Mouse (Mus musculus): ENCODE measurements around the gene Wdr95. TPM values are rescaled to one million over a fixed set of nuclear protein-coding genes. Genes with fewer than 3 reads are reported as not detected.
A peak's percentile ranks its signal among the peaks of the same experiment; 100 is the strongest.

Wdr95 gene
- total RNA-seq, 1 experiment from 2014 or later, result not detected

DNA sequence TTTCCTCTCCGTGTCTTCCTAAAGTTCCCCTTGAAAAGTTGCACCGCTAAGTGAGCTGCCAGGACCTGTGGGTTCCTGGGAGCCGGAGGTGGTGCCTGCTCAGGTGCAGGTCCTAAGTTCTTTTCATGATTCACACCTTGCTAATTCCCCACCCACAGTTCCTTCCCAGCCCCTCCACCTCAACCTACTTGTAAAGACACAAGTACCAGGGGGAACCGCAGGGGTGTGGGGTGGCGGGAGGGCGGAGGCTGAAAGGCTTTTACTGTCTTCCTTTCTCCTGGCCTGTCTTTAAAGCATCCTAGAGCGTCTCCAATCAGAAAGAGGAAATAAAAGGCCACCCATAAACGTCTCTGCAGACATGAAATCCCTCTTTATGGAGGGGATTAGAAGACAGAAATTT is 55.0 kb downstream of the Wdr95 start:
- no peak for DNase-seq

DNA sequence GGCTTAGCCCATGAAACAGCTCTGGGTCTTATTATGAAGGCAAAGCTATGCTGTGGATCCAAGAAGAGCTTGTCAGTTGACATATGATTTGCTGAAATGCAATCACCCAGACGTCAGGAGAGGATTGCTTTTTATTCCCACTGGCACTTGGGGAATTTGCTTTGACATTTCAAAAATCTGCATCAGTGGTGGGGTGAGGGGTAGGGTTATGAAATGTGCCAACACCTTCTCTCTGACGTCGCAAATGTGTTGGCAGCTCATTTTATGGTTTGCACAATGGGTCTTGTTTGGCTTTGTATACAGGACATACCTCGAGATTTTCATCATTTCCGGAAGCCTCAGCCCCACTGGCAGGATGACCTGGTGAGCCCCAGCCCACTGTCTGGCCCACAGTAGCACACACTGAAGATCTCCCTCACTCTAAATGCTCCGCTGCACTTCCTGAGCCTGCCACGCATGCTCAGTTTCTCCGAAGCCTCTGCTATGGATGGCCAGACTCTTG is 55.7 kb downstream of the Wdr95 start:
- no peak for DNase-seq

DNA sequence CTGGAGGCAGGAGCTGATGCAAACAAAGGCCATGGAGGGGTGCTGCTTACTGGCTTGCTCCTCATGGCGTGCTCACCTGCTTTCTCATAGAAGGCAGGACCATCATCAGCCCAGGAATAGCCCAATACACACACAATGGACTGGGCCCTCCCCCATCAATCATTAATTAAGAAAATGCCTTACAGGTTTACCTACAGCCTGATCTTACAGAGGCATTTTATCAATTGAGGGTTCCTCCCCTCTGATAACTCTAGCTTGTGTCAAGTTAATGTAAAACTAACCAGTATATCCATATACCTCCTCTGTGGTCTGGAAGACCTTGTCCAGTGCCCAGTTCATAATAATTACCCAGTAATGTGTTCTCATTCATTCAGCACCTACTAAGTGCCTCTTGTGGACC is 56.8 kb downstream of the Wdr95 start:
- no peak for DNase-seq

DNA sequence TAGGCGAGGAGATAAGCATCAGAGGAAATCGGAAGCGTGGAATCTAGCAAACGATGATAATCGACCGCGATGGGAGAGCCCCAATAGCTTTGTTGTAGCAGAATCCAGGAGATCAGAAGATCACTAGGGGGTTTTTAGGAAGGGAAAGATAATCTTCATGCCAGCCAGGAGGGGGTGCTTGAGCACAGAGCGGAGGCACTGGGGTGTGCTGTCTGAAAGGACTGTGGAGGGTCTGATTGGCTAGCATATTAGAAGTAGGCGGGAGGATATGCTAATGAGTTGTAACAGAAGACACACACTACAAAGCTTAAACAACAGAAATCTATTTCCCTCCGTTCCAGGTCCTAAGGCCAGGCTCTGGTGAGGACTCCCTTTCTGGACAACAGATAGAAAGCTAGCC is 57.4 kb downstream of the Wdr95 start:
- peak; percentile 72 for DNase-seq

DNA sequence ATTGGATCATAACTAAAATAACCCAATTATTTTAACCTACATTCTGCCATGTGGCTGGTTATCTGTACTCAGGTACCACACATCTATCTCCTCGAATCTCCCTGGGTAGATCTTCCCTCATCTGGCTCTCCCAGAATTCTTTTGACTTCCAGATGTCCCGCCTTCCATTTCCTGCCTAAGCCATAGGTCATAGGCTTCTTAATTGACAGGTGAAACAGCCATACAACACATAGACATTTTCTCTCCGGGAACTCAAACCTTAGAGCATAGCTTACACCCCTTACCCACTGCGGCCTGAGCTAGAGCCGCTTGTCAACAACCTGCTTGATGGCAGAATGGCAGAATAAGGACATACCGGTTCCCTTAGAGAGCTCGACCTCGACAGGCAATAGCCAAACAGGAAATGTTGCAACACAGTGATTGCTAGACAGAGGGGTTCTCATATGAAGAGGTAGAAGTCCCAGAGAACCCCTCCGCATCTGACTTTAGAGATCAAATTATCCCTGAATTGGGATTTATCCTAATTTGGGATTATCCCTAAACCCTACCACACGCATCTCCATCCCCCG is 58.9 kb downstream of the Wdr95 start:
- DNase-seq, result no peak

DNA sequence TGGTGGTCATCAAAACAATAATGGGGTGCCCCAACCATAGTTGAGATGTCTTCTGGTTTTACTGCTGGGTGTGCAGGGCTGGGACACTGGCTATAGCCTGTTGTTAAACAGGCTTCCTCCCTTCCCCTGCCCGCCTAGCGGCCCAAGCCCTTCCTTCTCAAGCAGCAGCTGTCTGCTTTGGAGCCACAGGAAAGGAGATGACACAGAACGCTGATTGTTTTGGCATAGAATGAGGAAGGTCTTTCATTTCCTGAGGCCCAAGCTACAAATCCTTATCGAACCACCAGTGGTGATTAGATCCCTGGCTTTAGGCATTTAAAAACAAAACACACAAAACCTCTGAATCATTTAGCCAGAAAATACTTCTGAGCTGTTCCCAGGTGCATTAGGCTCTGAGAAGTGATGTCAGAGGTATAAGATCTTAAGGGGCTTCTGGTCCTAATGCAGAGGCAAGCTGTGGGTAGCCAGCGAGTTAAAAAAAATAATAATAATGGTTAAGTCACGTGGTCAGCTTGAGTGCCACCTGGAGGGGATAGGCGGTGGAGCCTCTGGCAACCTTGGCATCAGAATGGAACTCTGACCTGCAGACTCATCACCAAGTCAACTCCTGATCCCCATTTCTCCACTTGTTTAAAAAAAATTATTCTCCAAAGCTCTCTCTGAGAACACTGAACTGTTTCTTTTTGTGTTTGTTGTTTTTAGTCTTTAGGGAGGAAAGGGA is 60.5 kb downstream of the Wdr95 start:
- DNase-seq, result no peak

DNA sequence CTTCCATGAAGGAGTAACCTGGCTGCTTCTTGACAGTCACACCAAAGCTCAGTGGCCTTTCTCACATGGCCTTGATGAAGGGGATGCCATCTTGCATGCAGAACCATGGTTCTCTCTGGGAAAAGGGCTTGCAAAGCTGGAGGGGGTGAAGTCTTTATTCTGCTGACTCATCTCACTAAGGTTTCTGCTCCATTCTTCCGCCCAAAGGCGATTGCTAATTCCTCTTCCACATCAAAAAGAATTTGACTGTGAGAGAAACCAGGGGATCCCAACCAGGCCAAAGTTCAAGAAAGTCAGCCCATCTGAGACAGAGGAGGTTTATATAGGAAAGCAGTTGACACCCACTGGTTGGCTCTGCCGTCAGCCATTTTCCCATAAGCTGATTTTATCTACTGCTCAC is 61.5 kb downstream of the Wdr95 start:
- no peak for DNase-seq

DNA sequence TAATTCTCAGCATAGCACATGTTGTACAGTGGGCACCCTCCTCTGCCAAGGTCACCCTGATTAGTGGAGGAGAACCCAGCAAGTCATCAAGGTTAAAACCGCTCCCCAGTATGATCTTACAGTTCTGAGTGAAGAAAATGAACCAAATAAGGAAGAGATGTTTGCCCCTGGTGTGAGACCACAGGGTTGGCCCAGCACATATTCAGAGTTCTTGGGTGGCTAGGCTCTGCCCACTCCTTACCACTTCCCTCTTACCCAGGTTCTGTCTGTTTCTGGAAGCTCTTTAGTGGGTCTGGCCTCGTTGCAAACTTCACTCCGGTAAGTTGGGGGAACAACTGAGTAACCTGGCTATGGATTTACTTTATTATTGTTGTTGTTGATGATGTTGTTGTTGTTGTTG is 65.7 kb downstream of the Wdr95 start:
- DNase-seq, result no peak

DNA sequence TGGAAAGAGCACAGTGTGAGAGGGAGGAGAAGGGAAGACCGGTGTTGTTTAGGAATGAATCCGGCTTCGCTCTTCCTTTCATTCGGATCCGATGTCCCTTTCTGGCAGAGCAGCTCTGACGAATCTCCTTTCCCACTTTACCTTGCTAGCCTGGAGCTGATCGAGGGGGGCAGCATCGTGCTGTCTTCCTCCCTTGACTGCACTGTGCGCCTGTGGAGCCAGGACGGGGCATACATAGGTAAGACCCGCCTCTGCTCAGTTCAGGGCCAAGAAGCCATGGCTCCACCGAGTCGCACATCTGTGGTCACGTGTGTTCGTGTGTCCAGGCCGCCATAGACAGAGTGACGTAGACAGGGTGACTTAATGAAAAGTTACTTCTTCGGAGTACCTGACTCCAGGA is 68.9 kb downstream of the Wdr95 start:
- DNase-seq, result no peak

DNA sequence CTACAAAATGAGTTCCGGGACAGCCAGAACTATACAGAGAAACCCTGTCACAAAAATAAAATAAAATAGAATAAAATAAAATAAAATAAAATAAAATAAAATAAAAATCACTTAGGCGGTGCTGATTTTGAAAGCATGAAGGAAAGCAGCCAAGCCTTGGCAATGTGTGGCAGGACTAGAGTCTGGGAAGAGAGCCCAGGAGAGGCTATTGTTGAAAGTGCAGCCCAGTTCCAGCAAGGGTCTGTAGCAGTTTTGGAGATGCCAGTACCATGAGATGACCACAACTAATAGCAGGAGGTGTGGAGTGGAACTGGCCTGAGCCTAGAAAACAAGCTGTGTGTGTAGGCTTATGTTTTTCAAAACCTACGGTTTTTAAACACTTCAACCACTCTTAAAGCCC is 73.5 kb downstream of the Wdr95 start:
- no peak for DNase-seq

DNA sequence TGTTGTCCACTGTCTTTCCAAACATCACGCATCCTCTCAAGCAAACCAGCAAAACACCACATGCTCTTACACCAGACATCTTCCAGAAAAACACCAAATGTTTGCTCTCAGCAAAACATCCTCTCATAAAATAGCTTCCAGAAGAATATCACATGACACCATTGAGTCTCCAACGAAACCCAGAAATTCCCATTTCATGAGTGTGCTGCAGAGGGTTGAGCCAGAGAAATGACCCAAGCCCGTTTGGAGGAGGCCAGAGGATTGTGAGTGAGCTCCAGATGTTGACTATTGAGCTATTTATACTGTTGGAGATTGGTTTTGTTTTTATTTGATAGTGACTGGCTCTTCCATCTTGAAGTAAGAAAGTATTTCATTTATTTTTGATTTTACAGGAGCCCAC is 74.8 kb downstream of the Wdr95 start:
- no peak for DNase-seq

DNA sequence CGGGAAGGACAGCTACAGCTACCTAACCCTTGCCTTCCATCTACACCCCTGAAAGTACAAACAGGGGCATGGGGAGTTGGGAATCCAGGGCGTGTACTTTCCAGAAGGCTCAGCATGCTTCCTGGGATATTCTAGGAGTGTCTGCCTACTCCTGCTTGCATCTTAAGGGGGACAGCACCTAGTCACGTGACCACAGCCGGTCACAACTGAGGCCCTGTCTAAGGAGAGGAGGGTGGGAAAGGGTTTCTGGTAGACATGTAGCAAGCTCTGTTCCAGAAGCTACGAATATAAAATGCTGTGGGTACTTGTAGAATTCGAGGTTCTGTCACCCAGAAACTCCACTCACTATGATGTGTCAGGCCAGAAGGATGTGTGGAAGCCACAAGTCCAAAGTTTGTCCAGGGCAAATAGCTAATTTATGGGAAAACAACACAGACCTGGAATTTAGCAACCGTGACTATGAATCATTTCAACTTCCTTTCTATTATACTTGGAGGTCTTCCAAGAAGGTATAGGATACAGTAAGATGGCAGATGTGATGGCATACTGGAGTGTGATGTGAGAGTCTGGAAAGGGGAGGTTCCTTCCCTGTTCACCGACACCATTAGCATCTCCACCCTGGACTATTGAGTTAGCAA is 78.7 kb downstream of the Wdr95 start:
- DNase-seq, result no peak

DNA sequence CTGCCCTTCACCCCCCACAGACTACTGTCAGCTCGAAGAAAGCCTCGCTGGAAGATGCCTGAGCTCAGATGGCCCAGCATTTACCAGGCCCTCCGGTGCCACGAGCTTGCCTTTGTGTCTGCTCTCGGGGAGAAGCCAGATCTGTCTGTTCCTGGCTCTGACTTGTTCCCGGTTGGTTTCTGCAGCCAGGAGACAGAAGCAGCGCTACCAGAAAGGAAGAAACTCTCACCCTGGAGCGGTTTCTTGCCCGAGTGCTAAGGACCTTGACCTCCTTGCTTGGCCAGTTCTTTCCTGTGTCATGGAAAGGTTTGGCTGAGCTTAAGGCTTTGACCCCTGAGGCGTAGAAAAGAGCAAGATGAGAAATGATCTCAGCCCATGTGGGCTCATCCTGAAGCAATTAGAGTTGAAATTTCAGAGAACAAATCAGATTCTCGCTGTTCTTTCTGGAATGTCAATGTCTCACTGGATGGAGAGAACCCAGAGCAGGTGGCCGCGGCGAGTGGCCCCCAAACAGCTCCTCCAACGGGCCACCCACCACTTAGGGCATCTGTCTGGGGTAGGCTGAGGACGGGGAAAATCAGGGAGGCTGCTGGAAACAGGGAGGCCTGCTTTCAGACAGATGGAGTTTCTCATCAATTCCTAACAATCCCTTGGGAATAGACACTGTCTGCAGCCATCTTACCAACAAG is 83.1 kb downstream of the Wdr95 start:
- no peak for DNase-seq

DNA sequence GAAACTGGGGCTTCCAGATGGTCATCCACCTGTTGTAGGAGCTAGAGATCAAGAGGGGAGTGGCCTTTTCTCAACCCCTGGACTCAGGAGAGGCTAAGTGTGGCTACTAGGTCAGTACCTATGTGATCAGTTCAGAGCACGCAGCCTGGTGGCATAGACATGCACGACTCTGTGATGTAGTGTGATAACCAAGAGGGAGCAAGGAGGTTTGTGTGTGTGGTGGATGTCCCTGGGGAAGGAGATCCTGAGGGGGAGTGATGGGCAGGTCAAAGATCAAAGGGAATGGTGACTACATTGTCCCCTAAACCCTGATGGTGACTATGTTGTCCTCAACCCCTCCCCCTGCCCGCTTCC is 83.7 kb downstream of the Wdr95 start:
- no peak for DNase-seq

DNA sequence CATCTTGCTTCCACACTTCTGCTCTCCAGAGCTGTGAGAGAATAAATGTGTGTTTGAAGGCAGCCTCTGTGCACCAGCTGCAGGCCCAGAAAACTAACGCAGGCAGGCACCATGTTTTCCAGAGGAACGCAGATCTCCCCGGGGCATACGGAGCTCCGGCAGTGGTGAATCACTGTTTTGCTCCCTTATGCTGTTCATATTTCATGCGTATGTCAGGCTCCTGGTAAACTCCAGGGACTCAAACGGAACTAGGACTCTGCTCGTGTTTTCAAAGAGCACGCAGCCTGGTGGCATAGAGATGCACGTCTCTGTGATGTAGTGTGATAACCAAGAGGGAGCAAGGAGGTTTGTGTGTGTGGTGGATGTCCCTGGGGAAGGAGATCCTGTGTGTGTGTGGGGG is 84.3 kb downstream of the Wdr95 start:
- peak; percentile 59 for DNase-seq

DNA sequence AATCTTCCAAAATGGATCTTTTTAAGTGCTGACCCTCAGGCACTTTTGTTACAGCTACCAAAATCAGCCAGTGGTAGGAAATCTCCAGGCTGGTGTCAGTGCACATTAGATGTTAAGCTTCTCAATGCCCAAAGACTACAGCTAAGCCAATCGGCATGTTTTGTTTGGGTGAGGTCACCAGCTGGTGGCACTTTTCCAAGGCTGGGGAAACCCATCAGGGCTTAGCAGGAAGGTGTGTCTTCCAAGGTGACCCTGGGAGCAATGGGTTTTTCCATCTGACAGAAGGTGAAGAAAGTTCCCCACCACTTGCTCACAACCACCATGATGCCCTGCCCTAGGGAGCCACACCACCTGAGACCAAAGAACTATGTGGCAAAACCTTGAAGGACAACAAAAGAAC is 87.7 kb downstream of the Wdr95 start:
- DNase-seq, result peak; percentile 27

DNA sequence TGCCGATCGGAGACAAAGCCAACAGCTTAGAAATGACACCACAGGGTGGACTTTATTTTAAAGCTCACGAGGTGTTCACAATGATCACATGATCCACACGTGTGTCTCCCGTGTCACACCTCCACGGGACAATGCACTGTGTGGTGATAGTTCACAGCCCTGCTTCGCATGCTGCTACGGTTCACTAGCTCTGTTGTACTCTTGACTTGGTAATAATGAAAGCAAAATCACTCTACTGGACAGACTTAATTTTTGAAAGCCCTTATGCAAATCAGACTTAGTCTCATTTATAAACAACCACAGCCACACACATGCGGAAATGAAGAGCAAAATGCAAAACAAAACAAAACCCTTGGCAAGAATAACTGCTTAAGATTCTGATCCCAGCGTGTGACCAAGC is 88.3 kb downstream of the Wdr95 start:
- no peak for DNase-seq

DNA sequence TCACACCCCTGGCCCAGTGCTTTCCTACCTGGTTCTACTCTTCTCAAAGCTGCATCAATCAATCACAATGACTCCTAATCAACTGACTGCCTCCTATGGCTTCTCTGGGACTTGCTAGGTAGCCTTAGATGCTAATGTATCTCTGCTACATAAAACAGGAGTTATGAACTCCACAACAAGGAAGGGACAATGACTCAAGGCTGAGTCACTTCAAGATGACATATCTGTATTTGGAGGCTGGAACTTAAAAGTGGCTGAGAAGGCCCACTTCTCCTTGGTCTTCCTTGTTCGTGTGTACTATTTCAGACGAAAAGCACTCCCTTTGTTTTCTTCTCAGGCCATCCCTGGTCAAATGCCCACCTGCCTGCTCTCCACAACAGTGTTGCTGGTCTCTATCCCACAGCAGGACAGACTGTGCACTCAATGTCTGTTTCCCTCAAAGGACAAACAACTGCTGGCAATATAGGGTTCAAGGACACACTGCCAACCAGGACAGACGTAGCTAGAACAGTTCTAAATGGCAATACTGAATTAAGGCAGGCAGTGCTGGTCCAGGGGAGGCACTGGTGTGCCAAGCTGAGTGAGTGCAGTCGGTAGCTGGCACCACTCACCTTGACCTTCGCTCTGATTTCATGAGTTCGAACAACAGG is 89.4 kb downstream of the Wdr95 start:
- DNase-seq, result no peak

DNA sequence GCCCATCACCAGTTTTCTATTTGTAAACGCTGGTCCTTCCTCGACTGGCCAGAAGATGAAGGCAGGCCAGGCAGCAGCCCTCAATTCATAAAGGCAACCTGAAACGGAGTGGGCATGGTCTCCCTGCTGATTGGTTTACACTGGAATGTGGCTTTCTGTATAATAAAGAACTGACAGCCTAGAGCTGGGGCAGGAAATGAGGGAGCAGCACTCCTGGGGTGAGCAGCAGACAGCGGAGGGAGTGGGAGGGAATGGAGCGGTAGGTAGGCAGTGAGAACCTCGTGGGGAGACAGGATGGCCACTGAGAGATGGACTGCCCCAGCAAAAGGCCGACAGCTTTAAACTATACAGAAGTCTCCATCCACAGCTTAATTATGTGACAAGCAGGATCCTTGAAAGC is 93.7 kb downstream of the Wdr95 start:
- no peak for DNase-seq

DNA sequence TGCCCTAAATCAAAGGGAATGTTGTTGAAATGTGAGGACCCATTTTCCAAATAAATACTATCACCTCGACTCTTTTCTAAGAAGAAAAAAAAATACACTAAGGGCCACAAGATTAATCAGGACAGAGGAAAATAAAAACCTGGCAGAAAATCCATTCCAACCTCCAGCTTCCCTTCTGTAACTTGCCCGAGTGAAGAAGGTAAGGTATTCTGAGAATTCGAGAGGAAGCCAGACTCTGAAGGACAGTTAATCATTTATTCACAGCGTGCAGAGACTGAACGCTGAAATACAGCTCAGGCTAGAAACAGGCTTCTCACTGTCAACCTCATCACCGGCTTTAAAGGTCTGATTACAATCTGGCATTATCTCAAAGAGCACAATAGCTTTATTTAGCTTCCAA is 94.2 kb downstream of the Wdr95 start:
- no peak for DNase-seq

DNA sequence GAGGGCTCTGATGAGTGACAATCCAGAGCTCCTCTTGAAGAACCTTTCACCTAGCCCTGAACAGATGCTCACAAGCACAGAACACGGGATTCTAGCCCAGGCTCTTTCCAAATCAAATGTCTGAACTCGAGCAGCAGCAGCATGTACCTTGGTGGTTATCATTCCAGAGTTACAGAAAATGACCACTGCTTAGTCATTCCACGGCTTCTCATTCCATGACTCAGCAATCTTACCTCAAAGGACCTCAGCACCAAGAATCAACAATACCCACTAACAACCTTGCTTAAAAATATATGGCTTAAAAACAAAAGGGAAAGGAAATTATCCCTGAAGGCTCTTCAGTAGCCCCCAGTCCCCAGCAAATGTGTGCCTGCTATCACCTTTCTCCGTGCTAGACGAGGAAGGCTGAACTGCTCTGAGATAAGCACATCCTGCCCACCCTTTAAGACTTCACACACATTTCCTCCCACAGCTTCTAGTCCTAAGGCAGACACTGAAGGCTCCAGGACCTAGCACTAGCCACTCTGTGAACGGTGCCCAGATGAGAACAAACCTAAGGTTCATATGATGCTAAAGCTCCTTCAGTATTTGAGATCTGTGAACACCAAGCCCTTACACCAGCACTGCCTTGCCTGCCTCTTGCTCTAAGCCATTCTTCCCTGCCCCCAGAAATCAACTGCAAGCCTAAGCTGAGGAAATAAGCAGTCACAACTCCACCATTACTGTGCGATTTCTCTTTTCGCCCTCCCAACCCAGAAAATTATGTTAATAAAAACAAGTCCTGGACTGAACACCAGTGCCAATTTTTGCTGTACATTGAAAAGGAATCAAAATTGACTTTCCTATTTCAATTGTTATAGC is 95.6 kb downstream of the Wdr95 start:
- DNase-seq, result no peak

DNA sequence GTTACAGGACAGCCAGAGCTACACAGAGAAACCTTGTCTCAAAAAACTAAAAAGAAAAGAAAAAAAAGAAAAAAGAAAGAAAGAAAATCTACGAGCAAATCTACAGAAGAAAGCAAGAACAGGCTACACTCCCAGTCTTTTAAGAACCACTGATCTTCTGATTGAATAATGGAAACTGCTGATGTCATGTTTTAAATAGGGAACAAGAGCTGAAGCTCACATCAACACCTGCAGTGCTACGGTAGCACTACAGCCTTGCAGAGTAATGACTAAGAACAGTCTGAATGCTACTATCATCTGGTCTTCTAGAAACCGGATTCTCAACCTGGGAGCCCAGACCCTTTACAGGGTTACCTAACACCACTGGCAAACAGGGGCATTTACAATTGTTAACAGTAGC is 97.1 kb downstream of the Wdr95 start:
- DNase-seq, result no peak
